Mouse (Mus musculus) brain, embryonic 14.5 days (tissue): Measurements from ENCODE around the gene Neurod2.

Source experiments
- CTCF ChIP-seq: fragments of 200-500 bp; IDR thresholded peaks from 2 replicates; pipeline ENCODE4 v1.5.1; 2012; ENCODE audit warnings: inconsistent platforms, mild to moderate bottlenecking, moderate library complexity, borderline replicate concordance; ENCODE audit not compliant: insufficient read depth, insufficient read length; ENCODE audit errors: extremely low read depth
- POLR2A ChIP-seq: fragments of 200-500 bp; IDR thresholded peaks from 2 replicates; pipeline ENCODE4 v1.6.1; 2012; ENCODE audit warnings: mild to moderate bottlenecking, inconsistent platforms, borderline replicate concordance; ENCODE audit not compliant: poor library complexity, insufficient read depth, insufficient read length, severe bottlenecking; ENCODE audit errors: extremely low read depth

DNA sequence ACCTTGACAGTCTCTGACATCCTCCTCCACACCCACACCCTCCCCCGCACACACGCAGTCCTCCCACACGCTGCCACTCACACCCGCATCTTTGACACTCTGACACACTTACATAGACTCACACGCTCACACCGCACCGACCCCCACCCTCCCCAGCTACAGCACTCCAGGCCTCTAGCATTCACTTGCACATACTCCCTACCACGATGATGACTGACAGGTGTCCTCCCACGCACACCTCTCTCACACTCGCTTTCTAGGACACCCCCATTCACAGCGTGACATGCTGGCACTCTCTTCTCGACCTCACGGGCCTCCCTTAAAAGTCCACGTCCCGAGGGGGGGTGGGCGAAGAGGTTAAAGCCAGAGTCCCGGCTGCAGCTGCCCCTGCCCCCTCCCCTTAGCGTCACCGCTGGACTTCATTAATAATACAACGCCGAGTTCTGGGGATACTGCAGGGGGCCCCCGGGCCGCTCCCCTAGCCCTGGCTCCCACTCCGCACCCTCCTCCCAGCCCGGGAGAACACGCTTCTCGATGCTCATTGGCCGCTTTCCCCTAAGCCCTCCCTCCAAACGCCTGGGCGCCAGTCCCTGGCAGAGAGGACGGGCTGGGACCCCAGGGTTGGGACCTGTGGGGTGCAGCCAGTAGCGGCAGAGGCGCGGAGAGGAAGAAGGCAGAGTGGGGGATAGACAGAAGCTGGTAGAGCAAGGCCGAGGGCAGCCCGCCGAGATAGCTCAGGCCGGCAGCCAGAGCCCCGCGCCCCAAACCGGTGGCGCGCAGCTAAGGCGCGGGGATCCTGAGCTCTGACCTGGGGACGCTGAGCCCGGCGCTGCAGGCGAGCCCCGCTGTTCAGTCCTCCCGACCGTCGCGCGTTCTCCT lies 18.9 kb upstream of the Neurod2 start, which contains the start of gene Ppp1r1b:
- TF ChIP-seq CTCF (no peak), POLR2A (no peak)
